Mouse (Mus musculus): ENCODE results near the gene Gga1. TPM values are rescaled to one million over a fixed set of nuclear protein-coding genes. Genes with fewer than 3 reads are reported as not detected.
"Not testable (repeated sequence)": the region's sequence is repeated elsewhere in the genome, so short reads cannot be mapped to it uniquely, and the experiment has no call there.

The Gga1 gene
- polyA plus RNA-seq, 1 experiment, result 198 TPM

GRCm38 (mm10) chr15:78872021-78872608, 4.9 kb upstream of the Gga1 start:
- H3K4me3 ChIP-seq (replicated peaks), result no peak overlapping the region
- H3K4me1 ChIP-seq, result peaks cover 40% of the 10 kb centered on the region
- no peak for TF ChIP-seq GATA1 (IDR thresholded peaks at IDR 0.05; ENCODE audit: borderline replicate concordance, low read length)
- no peak for TF ChIP-seq FLI1 (IDR thresholded peaks at IDR 0.05; ENCODE audit: low read length)
- peaks cover 10% of the 10 kb centered on the region for H3K27me3 ChIP-seq (replicated peaks)
- no peaks in the 10 kb centered on the region for H3K36me3 ChIP-seq (replicated peaks; ENCODE audit: low read length)
- H3K9me3 ChIP-seq, result no peaks in the 10 kb centered on the region

- Histone ChIP-seq H3K4me3 (replicated peaks) (no peak overlapping the region), H3K36me3 (replicated peaks; ENCODE audit: low read length) (no peaks in the 10 kb centered on the region), H3K27me3 (replicated peaks) (peaks cover 7% of the 10 kb centered on the region), H3K9me3 (no peaks in the 10 kb centered on the region), H3K4me1 (peaks cover 43% of the 10 kb centered on the region)
- TF ChIP-seq GATA1 (IDR thresholded peaks at IDR 0.05; ENCODE audit: borderline replicate concordance, low read length) (no peak), FLI1 (IDR thresholded peaks at IDR 0.05; ENCODE audit: low read length) (no peak)
Observed at GRCm38 (mm10) chr15:78873803-78874435, 3.1 kb upstream of the Gga1 start.

- no peak for TF ChIP-seq FLI1 (IDR thresholded peaks at IDR 0.05; ENCODE audit: low read length)
- TF ChIP-seq GATA1 (IDR thresholded peaks at IDR 0.05; ENCODE audit: borderline replicate concordance, low read length), result no peak
- Histone ChIP-seq H3K4me3 (replicated peaks) (no peak overlapping the region), H3K27me3 (replicated peaks) (peaks cover 7% of the 10 kb centered on the region), H3K9me3 (no peaks in the 10 kb centered on the region), H3K36me3 (replicated peaks; ENCODE audit: low read length) (peaks cover 5% of the 10 kb centered on the region), H3K4me1 (peaks cover 53% of the 10 kb centered on the region)
Observed at GRCm38 (mm10) chr15:78874989-78875388, 2.0 kb upstream of the Gga1 start.

- no peak overlapping the region for H3K4me3 ChIP-seq (replicated peaks)
- no peak for TF ChIP-seq GATA1 (IDR thresholded peaks at IDR 0.05; ENCODE audit: borderline replicate concordance, low read length)
- no peak for TF ChIP-seq FLI1 (IDR thresholded peaks at IDR 0.05; ENCODE audit: low read length)
- H3K9me3 ChIP-seq, result no peaks in the 10 kb centered on the region
- H3K27me3 ChIP-seq (replicated peaks), result peaks cover 7% of the 10 kb centered on the region
- peaks cover 10% of the 10 kb centered on the region for H3K36me3 ChIP-seq (replicated peaks; ENCODE audit: low read length)
- H3K4me1 ChIP-seq, result peaks cover 58% of the 10 kb centered on the region
Observed at GRCm38 (mm10) chr15:78875537-78875936, 1.5 kb upstream of the Gga1 start.

- peaks cover 7% of the 10 kb centered on the region for H3K27me3 ChIP-seq (replicated peaks)
- peak overlapping the region; percentile 94 for H3K4me3 ChIP-seq (replicated peaks)
- no peak for TF ChIP-seq GATA1 (IDR thresholded peaks at IDR 0.05; ENCODE audit: borderline replicate concordance, low read length)
- no peak for TF ChIP-seq FLI1 (IDR thresholded peaks at IDR 0.05; ENCODE audit: low read length)
- H3K4me1 ChIP-seq, result peaks cover 66% of the 10 kb centered on the region
- H3K9me3 ChIP-seq, result no peaks in the 10 kb centered on the region
- H3K36me3 ChIP-seq (replicated peaks; ENCODE audit: low read length), result peaks cover 18% of the 10 kb centered on the region
Observed at GRCm38 (mm10) chr15:78876258-78876696, 713 bp upstream of the Gga1 start.

- no peaks in the 10 kb centered on the region for H3K9me3 ChIP-seq
- TF ChIP-seq GATA1 (IDR thresholded peaks at IDR 0.05; ENCODE audit: borderline replicate concordance, low read length) (no peak), FLI1 (IDR thresholded peaks at IDR 0.05; ENCODE audit: low read length) (no peak)
- peak overlapping the region; percentile 94 for H3K4me3 ChIP-seq (replicated peaks)
- peaks cover 64% of the 10 kb centered on the region for H3K4me1 ChIP-seq
- peaks cover 7% of the 10 kb centered on the region for H3K27me3 ChIP-seq (replicated peaks)
- peaks cover 34% of the 10 kb centered on the region for H3K36me3 ChIP-seq (replicated peaks; ENCODE audit: low read length)
Observed at GRCm38 (mm10) chr15:78877810-78878390, 910 bp downstream of the Gga1 start.

- not testable (repeated sequence) for H3K27me3 ChIP-seq (replicated peaks); H3K9me3 ChIP-seq
- peaks cover 65% of the 10 kb centered on the region for H3K4me1 ChIP-seq
- H3K36me3 ChIP-seq (replicated peaks; ENCODE audit: low read length), result peaks cover 45% of the 10 kb centered on the region
- H3K4me3 ChIP-seq (replicated peaks), result peak overlapping the region; percentile 78
Observed at GRCm38 (mm10) chr15:78878792-78879516, 2.0 kb downstream of the Gga1 start.

- TF ChIP-seq FLI1 (IDR thresholded peaks at IDR 0.05; ENCODE audit: low read length) (no peak), GATA1 (IDR thresholded peaks at IDR 0.05; ENCODE audit: borderline replicate concordance, low read length) (no peak)
- Histone ChIP-seq H3K36me3 (replicated peaks; ENCODE audit: low read length) (peaks cover 58% of the 10 kb centered on the region), H3K4me1 (peaks cover 56% of the 10 kb centered on the region), H3K27me3 (replicated peaks) (no peaks in the 10 kb centered on the region), H3K4me3 (replicated peaks) (no peak overlapping the region), H3K9me3 (no peaks in the 10 kb centered on the region)
Observed at GRCm38 (mm10) chr15:78880432-78880831, 3.4 kb downstream of the Gga1 start.

GRCm38 (mm10) chr15:78881828-78882227, 4.8 kb downstream of the Gga1 start:
- H3K27me3 ChIP-seq (replicated peaks), result no peaks in the 10 kb centered on the region
- H3K9me3 ChIP-seq, result no peaks in the 10 kb centered on the region
- H3K4me1 ChIP-seq, result peaks cover 44% of the 10 kb centered on the region
- no peak for TF ChIP-seq GATA1 (IDR thresholded peaks at IDR 0.05; ENCODE audit: borderline replicate concordance, low read length)
- no peak for TF ChIP-seq FLI1 (IDR thresholded peaks at IDR 0.05; ENCODE audit: low read length)
- H3K36me3 ChIP-seq (replicated peaks; ENCODE audit: low read length), result peaks cover 71% of the 10 kb centered on the region
- H3K4me3 ChIP-seq (replicated peaks), result no peak overlapping the region

- Histone ChIP-seq H3K27me3 (replicated peaks) (no peaks in the 10 kb centered on the region), H3K36me3 (replicated peaks; ENCODE audit: low read length) (peaks cover 97% of the 10 kb centered on the region), H3K4me3 (replicated peaks) (peak overlapping the region; percentile 78), H3K9me3 (no peaks in the 10 kb centered on the region), H3K4me1 (peaks cover 66% of the 10 kb centered on the region)
- TF ChIP-seq GATA1 (IDR thresholded peaks at IDR 0.05; ENCODE audit: borderline replicate concordance, low read length), result no peak
- no peak for TF ChIP-seq FLI1 (IDR thresholded peaks at IDR 0.05; ENCODE audit: low read length)
Observed at GRCm38 (mm10) chr15:78889401-78889853, 12.4 kb downstream of the Gga1 start.
